Mouse (Mus musculus) forebrain, embryonic 14.5 days (tissue): ENCODE measurements at regions not wholly inside any gene's neighbourhood (a gene's known extent, or its start where the extent isn't known, plus 50 kb on each side); places are given as distances from the start of the nearest gene placed in this dataset.

Source experiments
- ATAC-seq: fragments of 200-750 bp; cut with Nextera tagmentation; 2 replicates; pipeline ENCODE4 v1.8.0; 2017; ENCODE audit warnings: mild to moderate bottlenecking, moderate library complexity
- DNase-seq: peaks from one replicate; pipeline ENCODE4 v3.0.0-alpha.2; 2015; ENCODE audit warnings: low spot score
- H3K27ac ChIP-seq: fragments of 300-500 bp; sonication (generic); 2 replicates; pipeline ENCODE4 v1.5.1; 2014; ENCODE audit warnings: low read depth, mild to moderate bottlenecking, control low read depth, low read length, moderate library complexity
- H3K27me3 ChIP-seq: fragments of 300-500 bp; sonication (generic); replicated peaks from 2 replicates; pipeline ENCODE4 v1.6.1; 2014; ENCODE audit warnings: low read length, control low read depth, mixed read lengths; ENCODE audit not compliant: control insufficient read depth, insufficient read depth
- H3K36me3 ChIP-seq: fragments of 300-500 bp; sonication (generic); 2 replicates; pipeline ENCODE4 v1.6.1; 2014; ENCODE audit warnings: low read length, control low read depth; ENCODE audit not compliant: control insufficient read depth, insufficient read depth
- H3K4me1 ChIP-seq: fragments of 300-500 bp; sonication (generic); 2 replicates; pipeline ENCODE4 v1.6.1; 2014; ENCODE audit warnings: antibody characterized with exemption, low read length, control low read depth; ENCODE audit not compliant: control insufficient read depth, insufficient read depth
- H3K4me2 ChIP-seq: fragments of 300-500 bp; sonication (generic); 2 replicates; pipeline ENCODE4 v1.6.1; 2014; ENCODE audit warnings: mild to moderate bottlenecking, control low read depth, low read length
- H3K4me3 ChIP-seq: fragments of 300-500 bp; sonication (generic); 2 replicates; pipeline ENCODE4 v1.5.1; 2014; ENCODE audit warnings: low read depth, low read length, control low read depth
- H3K9ac ChIP-seq: fragments of 300-500 bp; sonication (generic); 2 replicates; pipeline ENCODE4 v1.6.1; 2014; ENCODE audit warnings: mild to moderate bottlenecking, low read length, control low read depth, moderate library complexity
- H3K9me3 ChIP-seq: fragments of 300-500 bp; sonication (generic); replicated peaks from 2 replicates; pipeline ENCODE4 v1.6.1; 2016; ENCODE audit warnings: low read length, control low read depth, mixed read lengths; ENCODE audit not compliant: control insufficient read depth
- WGBS: fragments of 180-500 bp; shearing (Covaris S2); extraction: QIAGEN DNeasy Blood & Tissue Kit; methylation state at CpG from one replicate; pipeline ENCODE4 v1.1.7; 2014; 5-methylcytosine and 5-hydroxymethylcytosine counted together

DNA sequence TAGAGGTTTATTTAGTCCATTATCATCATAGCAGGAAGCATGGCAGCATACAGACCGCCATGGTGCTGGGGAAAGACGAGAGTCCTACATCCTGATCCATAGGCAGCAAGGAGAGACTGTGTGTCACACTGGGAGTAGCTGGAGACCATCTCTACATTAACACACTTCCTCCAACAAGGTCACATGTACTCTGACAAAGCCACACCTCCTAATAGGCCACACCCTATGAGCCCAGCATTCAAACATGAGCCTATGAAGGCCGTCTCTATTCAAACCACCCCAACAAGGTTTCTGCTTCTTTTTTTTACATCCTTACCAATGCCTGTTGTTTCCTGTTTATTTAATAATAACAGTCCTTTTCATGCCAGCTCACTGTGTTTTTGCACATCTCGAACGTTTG lies 99.0 kb upstream of the Nebl start:
- Histone ChIP-seq H3K27me3 (no peaks in the 10 kb centered on the region), H3K4me1 (no peaks in the 10 kb centered on the region), H3K4me2 (no peak overlapping the region), H3K36me3 (no peaks in the 10 kb centered on the region), H3K9ac (no peak overlapping the region), H3K4me3 (no peak overlapping the region), H3K9me3 (no peaks in the 10 kb centered on the region; the same call in 1 of the 2 replicates), H3K27ac (no peak overlapping the region)
- DNase-seq, result no peak
- no peak for ATAC-seq
- WGBS, result 84% methylated on average over 5 of the region's 5 CpGs

DNA sequence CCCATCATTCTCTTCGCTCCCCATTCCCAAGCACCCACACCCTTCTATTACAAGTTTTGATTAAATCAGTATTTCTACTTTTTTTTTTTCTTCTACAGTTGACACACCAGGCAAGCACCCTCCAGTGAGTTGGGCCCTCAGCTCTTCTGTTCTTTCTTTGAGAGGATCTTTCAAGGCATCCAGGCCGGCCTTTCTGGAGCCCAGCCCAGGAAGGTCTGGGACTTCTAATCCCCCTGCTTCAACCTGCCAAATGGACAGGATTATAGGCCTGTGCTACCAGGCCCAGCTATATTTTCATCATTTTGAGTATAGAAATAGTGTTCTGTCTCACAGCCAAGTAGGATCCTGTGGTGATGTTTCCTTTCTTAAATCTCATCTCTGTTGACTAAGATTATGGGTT lies 94.0 kb upstream of the Nebl start:
- no peak overlapping the region for H3K4me2 ChIP-seq
- no peak for DNase-seq
- H3K9me3 ChIP-seq, result no peaks in the 10 kb centered on the region
- H3K9ac ChIP-seq, result no peak overlapping the region
- H3K27ac ChIP-seq, result no peak overlapping the region
- no peaks in the 10 kb centered on the region for H3K27me3 ChIP-seq
- ATAC-seq, result no peak
- no peaks in the 10 kb centered on the region for H3K4me1 ChIP-seq
- H3K36me3 ChIP-seq, result no peaks in the 10 kb centered on the region
- H3K4me3 ChIP-seq, result no peak overlapping the region
- WGBS, result 88% methylated on average over 2 of the region's 2 CpGs

DNA sequence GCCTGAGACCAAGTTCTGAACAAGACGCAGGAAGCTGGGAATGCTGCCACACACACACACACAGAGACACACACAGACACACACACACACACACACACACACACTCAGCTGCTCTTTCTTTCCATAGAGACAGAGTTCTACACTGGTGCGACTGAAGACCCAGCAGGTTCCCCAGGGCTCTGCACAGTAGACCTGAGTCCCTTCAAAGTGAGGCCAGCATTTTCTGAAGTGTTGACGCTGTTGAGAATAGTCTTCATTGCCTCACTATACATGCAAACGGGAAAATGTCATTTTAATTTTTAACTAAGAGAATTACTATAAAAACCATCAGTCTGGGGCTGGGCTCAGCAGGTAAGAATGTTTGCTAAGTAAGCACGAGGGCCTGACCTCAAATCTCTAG lies 92.9 kb upstream of the Nebl start:
- H3K27me3 ChIP-seq, result no peaks in the 10 kb centered on the region
- WGBS, result 82% methylated on average over 5 of the region's 5 CpGs
- ATAC-seq (no peak), DNase-seq (no peak)
- no peaks in the 10 kb centered on the region for H3K9me3 ChIP-seq
- no peaks in the 10 kb centered on the region for H3K36me3 ChIP-seq
- H3K4me3 ChIP-seq, result no peak overlapping the region
- H3K9ac ChIP-seq, result no peak overlapping the region
- no peak overlapping the region for H3K4me2 ChIP-seq
- H3K27ac ChIP-seq, result no peak overlapping the region
- H3K4me1 ChIP-seq, result no peaks in the 10 kb centered on the region

DNA sequence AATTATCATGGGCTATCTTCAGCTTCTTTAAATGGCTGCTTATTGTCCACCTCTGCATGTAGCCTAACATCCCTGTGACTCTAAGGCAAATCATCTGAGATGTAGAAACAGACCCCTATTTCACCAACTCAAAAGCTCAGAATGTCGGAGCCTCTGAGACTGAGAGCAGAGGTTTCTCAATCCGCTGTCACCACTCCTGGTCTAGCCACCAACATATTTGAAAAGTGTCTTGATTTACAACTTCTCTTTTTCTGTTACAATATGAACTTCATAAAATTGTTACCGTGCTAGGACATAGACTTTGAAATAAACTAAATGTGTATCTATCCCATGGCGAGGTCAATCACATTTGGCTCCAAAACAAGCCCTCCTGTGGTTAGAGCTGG lies 91.3 kb upstream of the Nebl start:
- Histone ChIP-seq H3K9me3 (no peaks in the 10 kb centered on the region), H3K27ac (no peak overlapping the region), H3K4me3 (no peak overlapping the region), H3K4me2 (no peak overlapping the region), H3K4me1 (no peaks in the 10 kb centered on the region), H3K9ac (no peak overlapping the region), H3K36me3 (no peaks in the 10 kb centered on the region), H3K27me3 (no peaks in the 10 kb centered on the region)
- DNase-seq, result no peak
- 80% methylated on average over 4 of the region's 4 CpGs for WGBS
- ATAC-seq, result no peak

DNA sequence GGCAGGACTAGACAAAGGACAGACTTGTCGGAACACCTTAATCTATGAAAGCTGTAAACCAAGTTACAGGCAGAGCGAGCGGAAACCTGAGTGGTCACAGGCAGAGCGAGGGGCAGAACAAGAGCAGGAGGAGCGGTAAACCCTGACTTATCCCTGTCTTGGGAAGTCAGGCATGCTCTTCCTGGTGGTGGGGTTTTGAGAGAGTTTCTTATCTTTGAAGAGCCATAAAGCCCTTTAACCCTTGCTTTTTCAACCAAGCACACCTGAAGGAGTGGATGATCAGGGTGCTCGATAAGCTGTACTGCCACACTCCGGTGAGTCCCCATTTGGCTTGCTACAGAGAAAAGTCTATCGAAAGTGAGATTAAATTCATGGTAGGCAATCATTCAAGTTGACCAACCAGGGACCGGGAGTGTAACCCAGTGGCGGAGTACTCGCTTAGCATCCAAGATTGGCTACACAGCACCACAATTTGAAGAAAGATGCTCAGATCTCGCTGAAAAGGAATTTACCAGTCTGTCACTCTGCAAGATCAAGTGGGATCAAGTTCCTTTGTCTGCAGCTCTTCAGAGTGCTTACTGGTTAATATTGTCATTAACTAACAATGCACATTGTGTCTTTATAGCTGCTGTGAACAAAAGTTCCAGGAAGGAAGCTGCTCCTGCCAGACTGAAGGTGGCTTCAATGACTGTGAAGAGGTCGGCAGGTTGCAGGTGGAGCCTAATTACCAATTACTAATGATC lies 90.8 kb upstream of the Nebl start:
- WGBS, result 72% methylated on average over 13 of the region's 13 CpGs
- Histone ChIP-seq H3K4me3 (no peak overlapping the region), H3K9me3 (no peaks in the 10 kb centered on the region), H3K27ac (no peak overlapping the region), H3K4me2 (no peak overlapping the region), H3K36me3 (no peaks in the 10 kb centered on the region), H3K9ac (no peak overlapping the region), H3K27me3 (no peaks in the 10 kb centered on the region), H3K4me1 (no peaks in the 10 kb centered on the region)
- ATAC-seq (no peak), DNase-seq (no peak)

DNA sequence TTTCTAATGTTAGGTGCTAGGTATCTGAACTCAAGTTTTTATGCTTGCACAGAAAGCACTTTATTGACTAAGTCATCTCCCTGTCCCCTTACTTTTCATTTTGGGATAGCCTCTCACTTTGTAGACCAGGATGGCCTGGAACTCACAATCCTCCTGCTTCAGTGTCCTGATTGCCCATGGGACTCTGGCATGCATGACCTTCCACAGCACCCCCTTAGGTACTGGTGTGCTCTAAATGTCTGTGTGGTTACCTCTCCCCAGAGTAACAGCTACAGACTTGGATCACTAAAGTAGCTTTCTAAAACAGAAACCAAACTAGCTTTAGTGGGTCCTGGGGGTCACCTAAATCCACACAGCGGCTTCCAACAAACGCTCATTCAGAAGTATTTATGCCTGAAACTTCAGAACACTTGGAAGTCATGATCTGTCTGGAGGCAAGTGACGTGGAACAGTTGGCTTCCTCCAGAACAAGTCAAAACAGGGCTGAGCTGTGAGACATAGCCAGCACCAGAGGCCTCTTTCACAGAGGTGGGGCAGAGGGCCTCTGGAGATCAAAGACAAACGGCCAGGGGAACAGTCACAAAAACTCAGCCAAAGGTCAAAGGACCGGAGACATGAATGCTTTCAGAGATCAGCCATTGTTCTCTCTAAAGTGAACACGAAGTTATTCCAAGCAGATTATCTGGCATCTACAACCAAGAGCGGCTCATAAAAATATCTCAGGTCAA lies 80.8 kb upstream of the Nebl start:
- Histone ChIP-seq H3K27ac (no peak overlapping the region), H3K4me1 (no peaks in the 10 kb centered on the region), H3K4me2 (no peak overlapping the region), H3K4me3 (no peak overlapping the region), H3K27me3 (no peaks in the 10 kb centered on the region), H3K9me3 (no peaks in the 10 kb centered on the region), H3K36me3 (no peaks in the 10 kb centered on the region), H3K9ac (no peak overlapping the region)
- no peak for ATAC-seq
- no peak for DNase-seq
- WGBS, result 30% methylated on average over 7 of the region's 7 CpGs
